ENCODE assay signal across 8 mouse cellular contexts in genomic region chr3:30975102-30975754, GRCm38 (mm10). TPM values are rescaled to one million over a fixed set of nuclear protein-coding genes. Genes with fewer than 3 reads are reported as not detected.
DNase-seq lines count a peak whose midpoint lies in the region; ATAC-seq and TF ChIP-seq lines count a peak whose summit lies in the region.

No protein-coding gene starts in this region.

- peak; percentile 60 for DNase-seq in hindbrain, embryonic 10.5 days (ENCODE audit: low spot score)
- DNase-seq in adrenal gland, postnatal 14 days = peak; percentile 78
- peak; percentile 72 for DNase-seq in embryonic facial prominence, embryonic 10.5 days (ENCODE audit: low spot score)
- DNase-seq in heart, postnatal 10 days = peak; percentile 65 to 83
- DNase-seq in layer of hippocampus, postnatal 10 days (ENCODE audit: low spot score in 2 of 2) = peak; percentile 53 to 60

- TF ChIP-seq POLR2A in small intestine, adult 2 months (IDR thresholded peaks at IDR 0.05; ENCODE audit: low read depth, low read length) = no peak

- H3K36me3 ChIP-seq in hindbrain, embryonic 10.5 days = no peaks in the 10 kb centered on the region
- H3K36me3 ChIP-seq in hindbrain, embryonic 12.5 days = no peaks in the 10 kb centered on the region
- H3K36me3 ChIP-seq in embryonic facial prominence, embryonic 10.5 days (replicated peaks) = no peaks in the 10 kb centered on the region
- H3K36me3 ChIP-seq in small intestine, adult 2 months (ENCODE audit: control insufficient read depth, insufficient read depth, low read length) = no peaks in the 10 kb centered on the region

- no peak overlapping the region for H3K4me2 ChIP-seq in hindbrain, embryonic 12.5 days (replicated peaks)

- TF ChIP-seq CTCF in small intestine, adult 2 months (IDR thresholded peaks at IDR 0.05; ENCODE audit: extremely low read depth, insufficient read length, insufficient replicate concordance, low read depth, low read length) = peak; percentile 80; the same call in 1 of the 2 replicates

- no peak overlapping the region for H3K27ac ChIP-seq in hindbrain, embryonic 10.5 days
- H3K27ac ChIP-seq in hindbrain, embryonic 12.5 days = no peak overlapping the region
- no peak overlapping the region for H3K27ac ChIP-seq in embryonic facial prominence, embryonic 10.5 days (replicated peaks)
- H3K27ac ChIP-seq in small intestine, adult 2 months (ENCODE audit: insufficient read depth, low read depth, low read length) = no peak overlapping the region

- H3K9me3 ChIP-seq in hindbrain, embryonic 10.5 days = no peaks in the 10 kb centered on the region
- H3K9me3 ChIP-seq in hindbrain, embryonic 12.5 days (replicated peaks) = no peaks in the 10 kb centered on the region
- no peaks in the 10 kb centered on the region for H3K9me3 ChIP-seq in embryonic facial prominence, embryonic 10.5 days

- ATAC-seq in hindbrain, embryonic 12.5 days (ENCODE audit: low FRiP score) = no peak
- peak; percentile 98 for ATAC-seq in megakaryocyte progenitor cell, adult 5-6 weeks (replicated peaks; ENCODE audit: poor library complexity)

- 42% methylated on average over 9 of the region's 9 CpGs for WGBS in hindbrain, embryonic 10.5 days
- WGBS in hindbrain, embryonic 12.5 days = 42% methylated on average over 9 of the region's 9 CpGs
- 40% methylated on average over 9 of the region's 9 CpGs for WGBS in embryonic facial prominence, embryonic 10.5 days
- WGBS in small intestine, adult 2 months = 45% methylated on average over 9 of the region's 9 CpGs

- no peaks in the 10 kb centered on the region for H3K4me1 ChIP-seq in hindbrain, embryonic 10.5 days (replicated peaks)
- H3K4me1 ChIP-seq in hindbrain, embryonic 12.5 days = no peaks in the 10 kb centered on the region
- peaks cover 7% of the 10 kb centered on the region; the same call in 1 of the 2 replicates for H3K4me1 ChIP-seq in embryonic facial prominence, embryonic 10.5 days
- H3K4me1 ChIP-seq in small intestine, adult 2 months (ENCODE audit: control insufficient read depth, insufficient read depth, insufficient read length, low read length) = peaks cover 5% of the 10 kb centered on the region; the same call in 1 of the 2 replicates

- intact Hi-C loops in heart, postnatal 10 days (cut with DNase I) = loop anchor here (1.0 to 10.0 kb wide), 2 partner anchors 160 to 279 kb away; no protein-coding TSS in a partner anchor

- H3K27me3 ChIP-seq in hindbrain, embryonic 10.5 days (ENCODE audit: insufficient read depth, poor library complexity, severe bottlenecking) = no peaks in the 10 kb centered on the region
- no peaks in the 10 kb centered on the region for H3K27me3 ChIP-seq in hindbrain, embryonic 12.5 days
- H3K27me3 ChIP-seq in embryonic facial prominence, embryonic 10.5 days (replicated peaks; ENCODE audit: low read depth, poor library complexity, severe bottlenecking) = no peaks in the 10 kb centered on the region
- no peaks in the 10 kb centered on the region for H3K27me3 ChIP-seq in small intestine, adult 2 months (ENCODE audit: control insufficient read depth, insufficient read depth, low read length)

- H3K9ac ChIP-seq in hindbrain, embryonic 12.5 days = no peak overlapping the region

- H3K4me3 ChIP-seq in hindbrain, embryonic 10.5 days = no peak overlapping the region
- H3K4me3 ChIP-seq in hindbrain, embryonic 12.5 days = no peak overlapping the region
- H3K4me3 ChIP-seq in embryonic facial prominence, embryonic 10.5 days = no peak overlapping the region
- H3K4me3 ChIP-seq in small intestine, adult 2 months (ENCODE audit: low read depth, low read length) = no peak overlapping the region

RNA-seq across cellular contexts. Expression of gene Phc3, which starts 6.0 kb away (rescaled TPM):
- 4.1 and 5.0 TPM in 2 replicates for polyA plus RNA-seq in hindbrain, embryonic 10.5 days (2016; fragmentation: Nextera tagmentation; extraction: Ambion mirVana)
- polyA plus RNA-seq in hindbrain, embryonic 12.5 days (2016; fragmentation: Nextera tagmentation; extraction: Ambion mirVana) = 6.5 and 8.1 TPM in 2 replicates
- total RNA-seq in adrenal gland, postnatal 14 days (2021) = 27.8 and 31.4 TPM in 2 replicates
- polyA plus RNA-seq in embryonic facial prominence, embryonic 10.5 days (2016; fragmentation: Nextera tagmentation; extraction: Ambion mirVana) = 4.1 and 4.8 TPM in 2 replicates
- total RNA-seq in heart, postnatal 10 days (2021) = 10 to 100 TPM; 18.3 to 18.7 TPM
- 10 to 100 TPM; 35.9 to 37.9 TPM for total RNA-seq in layer of hippocampus, postnatal 10 days (2021)
- total RNA-seq in megakaryocyte progenitor cell, adult 5-6 weeks (2015) = 24.0 and 26.8 TPM in 2 replicates
- 10.4 and 13.7 TPM in 2 replicates for total RNA-seq in megakaryocyte progenitor cell, adult 5-6 weeks (2017)
- polyA plus RNA-seq in small intestine, adult 2 months (2012; rRNA removed) = 13.0 and 21.8 TPM in 2 replicates

RNA-seq across cellular contexts. Expression of gene Prkci, which starts 20.3 kb away (rescaled TPM):
- 23.9 and 36.4 TPM in 2 replicates for polyA plus RNA-seq in hindbrain, embryonic 10.5 days (2016; fragmentation: Nextera tagmentation; extraction: Ambion mirVana)
- polyA plus RNA-seq in hindbrain, embryonic 12.5 days (2016; fragmentation: Nextera tagmentation; extraction: Ambion mirVana) = 38.6 and 39.9 TPM in 2 replicates
- 50.4 and 53.0 TPM in 2 replicates for total RNA-seq in adrenal gland, postnatal 14 days (2021)
- polyA plus RNA-seq in embryonic facial prominence, embryonic 10.5 days (2016; fragmentation: Nextera tagmentation; extraction: Ambion mirVana) = 43.5 TPM in 2 replicates
- 10 to 100 TPM; 18.8 to 29.8 TPM for total RNA-seq in heart, postnatal 10 days (2021)
- total RNA-seq in layer of hippocampus, postnatal 10 days (2021) = 10 to 100 TPM; 59.0 to 64.7 TPM
- 20.1 TPM in 2 replicates for total RNA-seq in megakaryocyte progenitor cell, adult 5-6 weeks (2015)
- total RNA-seq in megakaryocyte progenitor cell, adult 5-6 weeks (2017) = 18.9 and 19.1 TPM in 2 replicates
- polyA plus RNA-seq in small intestine, adult 2 months (2012; rRNA removed) = 4.9 and 7.0 TPM in 2 replicates
